Mouse (Mus musculus): ENCODE data around the gene Eefsec.

Eefsec gene

DNA sequence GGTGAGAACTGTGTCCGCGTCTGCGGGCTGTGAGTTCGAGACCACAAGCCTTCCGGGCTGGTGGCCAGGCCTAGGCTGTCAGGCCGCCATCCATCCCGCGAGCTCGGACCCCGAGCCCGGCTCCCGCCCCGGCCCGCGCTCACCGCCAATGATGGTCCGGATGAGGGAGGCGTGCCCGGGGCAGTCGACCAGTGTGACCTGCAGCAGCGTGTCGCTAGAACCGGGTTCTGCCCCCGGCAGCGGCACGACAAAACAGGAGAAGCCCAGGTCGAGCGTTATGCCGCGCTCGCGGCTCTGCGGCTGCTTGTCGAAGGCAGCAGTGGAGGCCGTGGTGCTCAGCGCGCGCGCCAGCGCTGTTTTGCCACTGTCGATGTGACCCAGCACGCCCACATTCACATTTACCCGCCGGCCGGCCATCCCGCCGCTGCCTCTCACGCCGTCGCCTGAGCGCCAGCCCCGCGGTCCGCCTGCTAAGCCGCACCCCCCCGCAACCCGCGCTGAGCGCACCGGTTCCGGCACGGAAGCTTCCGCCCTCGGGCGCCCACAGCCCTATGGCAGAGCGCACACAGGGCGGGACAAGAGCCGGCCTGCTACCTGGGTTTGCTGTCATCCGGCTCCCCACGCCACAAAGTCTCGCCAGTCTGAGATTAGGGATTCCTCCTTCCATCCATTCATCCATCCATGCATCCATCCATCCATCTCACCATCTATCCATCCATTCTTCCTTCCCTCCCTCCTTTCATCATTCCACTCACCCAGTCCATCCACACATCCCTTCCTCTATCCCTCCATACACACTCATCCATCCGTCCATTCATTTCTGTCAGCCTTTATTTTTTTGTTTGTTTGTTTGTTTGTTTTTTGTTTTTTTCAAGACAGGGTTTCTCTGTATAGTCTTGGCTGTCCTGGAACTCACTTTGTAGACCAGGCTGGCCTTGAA, at the start of gene Eefsec:
Gene Eefsec (minus strand): TSS at position 477 of the 940 bp plus-strand sequence.
- peak; percentile 85 for DNase-seq

DNA sequence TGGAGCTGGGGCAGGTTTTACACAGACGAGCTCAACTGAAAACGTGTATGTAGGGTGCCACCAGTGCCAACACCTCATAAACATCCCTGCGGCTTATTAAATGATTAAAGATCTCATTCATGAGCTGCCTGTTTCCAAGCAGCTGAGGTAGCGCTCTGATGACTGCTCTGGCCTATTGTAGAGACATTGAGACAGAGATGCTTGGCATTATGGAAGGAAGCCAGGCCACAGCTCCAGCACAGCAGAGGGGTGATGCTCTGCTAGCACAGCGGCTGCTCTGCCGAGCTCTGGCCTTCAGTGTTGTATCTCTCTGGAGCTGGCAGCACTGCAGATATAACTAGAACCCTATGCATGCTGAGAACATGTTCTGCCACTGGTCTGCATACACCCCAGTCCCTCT, 47.4 kb upstream of the Eefsec start:
- DNase-seq: no peak

DNA sequence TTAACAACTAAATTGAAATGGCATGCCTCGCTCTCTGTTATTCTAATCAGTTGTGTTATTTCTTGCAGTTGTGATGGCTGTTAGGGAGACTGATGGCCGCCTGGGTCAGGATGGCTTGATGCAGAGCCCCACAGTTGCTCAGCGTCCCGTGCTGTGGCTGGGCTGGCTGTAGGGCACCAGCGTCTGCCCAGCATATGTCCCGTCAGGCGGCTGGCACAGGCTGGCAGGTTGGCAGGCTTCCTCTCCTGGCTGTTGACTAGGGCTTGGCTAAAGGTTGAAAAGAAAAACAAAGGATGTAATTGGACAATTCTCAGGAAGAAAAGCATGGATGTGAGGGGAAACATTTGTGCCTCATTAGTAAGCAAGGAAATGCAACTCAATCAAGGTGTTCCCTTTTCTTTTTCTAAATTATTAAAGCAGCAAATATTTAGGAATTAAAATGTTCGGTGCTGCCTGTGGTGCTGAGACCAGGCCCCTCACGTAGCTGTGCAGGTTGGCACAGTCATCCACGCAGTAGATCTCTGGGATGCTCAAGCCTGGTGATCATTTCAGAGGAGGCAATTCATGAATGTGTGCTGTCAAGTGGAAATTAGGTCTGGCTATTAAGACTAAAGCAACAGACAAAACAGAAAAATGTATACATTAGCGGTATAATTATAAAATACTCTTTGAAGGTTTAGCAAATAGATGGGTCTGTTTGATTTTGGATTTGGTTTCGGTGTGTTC, 44.5 kb upstream of the Eefsec start:
- no peak for DNase-seq

DNA sequence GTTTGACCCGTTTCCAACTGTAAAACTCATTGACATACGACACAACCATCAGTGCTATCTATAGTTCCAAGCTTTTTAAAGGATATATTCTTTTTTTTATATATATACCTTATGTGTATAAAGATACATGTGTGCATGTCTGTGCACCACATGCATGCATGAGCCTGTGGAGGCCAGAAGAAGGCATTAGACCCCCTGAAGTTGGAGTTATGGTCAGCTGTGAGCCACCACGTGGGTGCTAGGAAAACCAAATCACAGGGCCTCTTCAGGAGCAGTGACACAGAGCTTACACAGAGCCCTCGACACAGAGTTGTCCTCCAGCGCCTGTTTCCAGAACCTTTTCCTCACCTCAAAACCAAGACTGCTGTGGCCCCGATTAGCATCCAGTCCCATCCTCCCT, 43.5 kb upstream of the Eefsec start:
- DNase-seq: no peak

DNA sequence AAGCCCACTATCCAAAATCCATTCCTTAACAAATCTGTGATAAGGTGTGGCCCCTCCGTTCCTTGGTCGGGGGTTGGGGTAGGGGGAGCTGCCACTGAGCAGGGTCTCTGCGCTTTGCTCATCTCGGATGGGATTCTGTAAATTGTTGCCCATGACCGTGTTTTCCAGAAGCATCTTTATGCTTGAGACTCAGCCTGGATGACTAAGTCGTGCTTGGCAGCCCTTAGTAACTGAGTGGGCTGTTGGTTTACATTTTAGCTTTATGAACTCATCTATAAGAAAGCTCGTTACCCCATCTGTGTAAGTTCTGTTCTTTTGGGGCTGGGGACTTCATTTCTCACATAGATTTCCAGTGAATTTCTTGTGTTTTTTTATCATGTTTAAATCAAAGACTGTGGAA, 42.7 kb upstream of the Eefsec start:
- no peak for DNase-seq

DNA sequence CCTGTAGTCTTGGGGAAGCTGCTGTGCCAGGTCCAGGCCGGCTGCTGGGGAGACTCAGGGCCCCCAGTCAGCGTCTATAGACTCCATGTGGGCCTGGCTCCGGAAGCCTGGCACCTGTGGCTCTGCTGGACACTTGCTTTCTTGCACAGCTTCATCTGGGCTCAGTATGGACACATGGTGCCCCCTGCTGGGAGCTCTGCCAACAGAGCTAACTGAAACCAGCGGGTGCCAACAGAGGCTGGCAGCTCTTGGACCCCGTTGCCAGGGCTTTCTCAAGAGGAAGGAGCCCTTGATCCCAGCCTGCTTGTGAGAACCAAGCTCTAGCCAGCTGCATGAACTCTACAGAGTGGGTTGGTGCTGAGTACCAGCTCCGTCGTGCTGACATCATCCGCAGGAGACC, 40.6 kb upstream of the Eefsec start:
- peak; percentile 81 for DNase-seq

DNA sequence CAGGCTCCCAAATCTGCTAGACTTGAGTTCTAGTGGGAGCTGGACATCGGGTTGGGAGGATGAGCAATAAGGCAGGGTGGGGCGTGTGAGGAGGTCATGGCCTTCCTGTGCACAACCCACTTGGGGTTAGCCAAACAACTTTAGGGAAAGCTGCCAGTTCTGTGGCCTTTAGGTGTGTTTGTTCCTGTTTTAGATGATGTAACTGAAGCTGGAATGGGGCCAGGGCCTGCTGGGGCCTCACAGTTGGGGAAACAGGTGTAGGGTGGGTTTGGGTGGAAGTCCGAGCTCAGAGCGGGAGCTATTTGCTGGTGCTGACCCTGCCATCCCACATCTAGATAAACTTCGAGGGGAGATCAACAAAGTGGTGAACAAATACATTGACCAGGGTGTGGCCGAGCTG, 39.0 kb upstream of the Eefsec start:
- no peak for DNase-seq

DNA sequence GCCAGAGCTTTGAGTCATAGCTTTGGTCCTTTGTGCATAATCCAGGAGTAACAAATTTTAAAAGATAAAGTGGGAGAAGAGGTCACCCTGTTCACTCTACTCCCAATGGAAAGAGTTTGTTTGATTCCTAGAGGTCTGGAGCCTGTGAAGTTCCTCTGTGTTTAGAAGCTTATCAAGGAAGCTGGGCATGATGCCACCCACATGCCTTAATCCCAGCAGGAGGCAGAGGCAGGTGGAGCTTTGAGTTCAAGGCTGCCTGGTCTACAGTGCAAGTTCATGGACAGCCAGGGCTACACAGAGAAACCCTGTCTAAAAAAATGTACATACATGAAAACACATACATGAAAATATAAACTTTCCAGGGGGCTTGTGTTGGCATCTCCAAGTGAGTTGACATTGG, 37.6 kb upstream of the Eefsec start:
- no peak for DNase-seq

DNA sequence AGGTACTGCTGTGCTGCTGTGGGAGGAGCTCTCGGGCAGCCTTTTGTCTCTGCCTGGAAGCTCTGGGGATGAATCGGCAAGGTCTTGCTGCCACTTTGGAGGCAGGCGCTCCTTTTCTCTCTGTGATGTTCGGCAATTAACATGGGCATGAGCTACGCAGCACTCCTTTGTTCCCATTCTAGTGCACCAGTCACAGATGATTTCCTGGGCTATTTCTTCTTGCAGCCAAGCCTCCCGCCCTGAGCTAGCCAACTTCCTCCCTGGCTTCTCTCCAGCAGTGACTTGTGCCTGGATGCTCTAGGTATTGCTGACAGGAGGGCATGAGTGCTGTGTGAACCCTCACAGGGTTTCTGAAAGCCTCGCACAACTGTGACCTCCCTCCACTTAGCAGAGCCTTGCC, 36.8 kb upstream of the Eefsec start:
- no peak for DNase-seq

DNA sequence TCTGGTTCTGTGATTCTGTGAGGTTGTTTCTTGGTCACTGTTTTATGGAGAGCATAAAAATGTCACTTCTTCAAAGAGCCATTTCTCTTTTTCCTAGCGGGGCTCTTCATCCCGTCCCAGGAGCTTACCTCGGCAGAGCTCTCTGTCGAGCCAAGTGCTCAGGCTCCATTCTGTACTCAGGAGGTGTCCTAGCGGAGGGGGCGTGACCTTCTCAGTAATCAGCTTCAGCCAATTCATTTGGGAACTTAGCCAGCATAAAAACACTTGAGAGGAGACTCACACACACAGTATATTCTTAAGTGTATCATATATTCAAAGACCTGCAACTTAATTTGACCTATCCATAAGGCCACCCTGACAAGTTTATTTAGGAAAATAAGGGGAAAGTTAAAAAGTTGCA, 34.1 kb upstream of the Eefsec start:
- no peak for DNase-seq

DNA sequence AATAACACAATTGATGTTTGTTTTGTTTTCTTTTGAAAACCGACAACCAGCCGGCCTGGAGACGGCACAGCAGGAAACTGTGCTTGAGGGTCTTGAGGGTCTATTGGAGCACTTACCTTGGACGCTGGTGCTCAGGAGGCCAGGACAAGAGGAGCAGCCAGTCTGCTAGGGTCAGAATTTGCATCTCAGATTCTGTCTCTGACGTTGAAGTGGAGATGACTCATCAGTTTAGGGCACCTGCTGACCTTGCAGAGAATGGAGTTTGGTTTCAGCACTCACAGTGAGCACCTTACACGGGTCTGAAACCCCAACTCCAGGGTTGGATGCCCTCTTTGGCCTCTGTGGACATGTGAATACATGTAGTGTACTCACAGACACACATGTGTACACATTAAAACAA, 23.5 kb upstream of the Eefsec start:
- DNase-seq: no peak

DNA sequence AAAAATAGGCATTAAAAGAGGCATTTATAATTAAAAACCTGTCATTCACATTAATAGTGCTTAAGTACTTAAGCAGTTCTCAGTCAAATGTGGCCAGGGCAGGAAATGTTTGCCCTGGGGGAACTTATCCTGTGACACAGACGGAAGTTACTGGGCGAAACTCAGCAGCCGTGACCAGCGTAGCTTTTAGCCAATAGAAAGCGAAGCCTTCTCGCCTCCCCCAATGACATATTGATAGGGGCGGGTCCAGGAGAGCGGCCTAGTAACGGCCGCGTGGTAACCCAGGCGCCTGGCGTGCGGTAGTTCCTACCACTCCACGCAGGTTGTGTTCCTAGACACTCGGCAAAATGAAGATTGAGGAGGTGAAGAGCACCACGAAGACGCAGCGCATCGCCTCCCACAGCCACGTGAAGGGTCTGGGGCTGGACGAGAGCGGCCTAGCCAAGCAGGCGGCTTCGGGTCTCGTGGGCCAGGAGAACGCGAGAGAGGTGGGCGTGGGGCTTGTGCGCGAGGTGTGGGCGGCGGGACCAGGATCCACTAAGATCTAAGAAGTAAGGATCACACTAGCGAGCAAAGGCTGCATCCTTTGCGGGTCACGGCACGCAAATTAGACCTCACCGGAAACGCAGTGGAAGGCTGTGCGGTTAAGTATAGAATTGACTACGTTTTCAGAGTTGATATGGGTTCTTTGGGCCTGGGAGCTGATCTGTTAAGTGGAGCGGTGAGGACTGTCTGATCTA, 19.0 kb upstream of the Eefsec start, which contains the start of gene Ruvbl1:
Gene Ruvbl1 (plus strand): TSS at position 229 of the 740 bp plus-strand sequence.
- DNase-seq: peak; percentile 85

DNA sequence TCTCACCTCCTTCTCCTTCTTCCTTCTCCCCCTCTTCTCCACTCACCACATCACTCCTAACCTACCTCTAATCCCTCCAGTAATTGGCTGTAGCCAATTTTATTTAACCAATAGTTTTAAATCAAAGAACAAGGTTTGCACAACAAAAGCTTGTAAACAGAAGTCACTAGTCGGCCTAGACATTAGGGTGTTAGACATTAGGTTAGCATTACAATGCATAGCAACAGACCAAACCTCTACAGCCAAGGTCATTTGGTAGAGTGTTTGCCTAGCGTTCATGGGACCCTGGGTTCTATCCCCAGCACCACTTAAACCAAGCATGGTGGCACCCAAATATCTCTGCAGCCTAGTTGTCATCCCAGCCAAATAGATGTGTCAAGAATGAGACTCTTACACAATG, 8.2 kb upstream of the Eefsec start:
- no peak for DNase-seq

DNA sequence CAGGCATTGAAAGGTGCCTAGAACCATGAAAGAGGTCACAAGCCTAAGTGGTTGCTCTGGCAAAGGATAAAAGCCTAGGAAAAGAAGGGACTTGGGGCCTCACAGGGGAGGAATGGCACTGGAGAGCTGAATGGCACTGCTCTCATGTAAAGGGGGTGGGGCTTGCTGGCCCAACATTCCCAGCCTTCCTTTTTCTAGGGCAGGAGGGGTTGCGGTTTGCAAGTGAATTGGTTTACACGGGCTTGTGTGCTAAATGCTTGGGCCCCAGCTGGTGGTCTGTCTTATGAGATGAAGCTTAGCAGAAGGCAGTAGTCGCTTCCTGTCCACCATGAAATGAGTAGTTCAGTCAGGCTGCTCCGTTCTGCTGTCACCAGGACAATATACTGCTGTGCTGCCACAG, 1.1 kb upstream of the Eefsec start:
- no peak for DNase-seq

DNA sequence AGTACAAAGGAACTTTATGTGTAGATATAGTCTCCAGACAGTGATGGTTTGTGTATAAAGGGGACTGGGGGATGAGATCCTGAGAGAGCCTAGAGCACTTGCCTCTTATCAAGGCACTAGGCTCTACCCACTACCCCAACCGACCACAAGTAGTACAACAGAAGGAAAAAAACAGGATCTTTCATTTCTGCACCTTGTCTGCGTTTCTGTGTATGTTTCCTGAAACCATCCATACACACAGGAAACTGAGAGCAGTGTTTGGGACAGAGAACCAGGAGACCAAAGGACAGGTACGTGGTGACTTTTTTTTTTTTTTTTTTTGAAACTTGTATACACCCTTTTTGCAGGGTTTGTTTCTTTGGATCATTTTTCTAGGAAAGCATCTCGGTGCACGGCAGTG, 678 bp downstream of the Eefsec start:
- DNase-seq: no peak

DNA sequence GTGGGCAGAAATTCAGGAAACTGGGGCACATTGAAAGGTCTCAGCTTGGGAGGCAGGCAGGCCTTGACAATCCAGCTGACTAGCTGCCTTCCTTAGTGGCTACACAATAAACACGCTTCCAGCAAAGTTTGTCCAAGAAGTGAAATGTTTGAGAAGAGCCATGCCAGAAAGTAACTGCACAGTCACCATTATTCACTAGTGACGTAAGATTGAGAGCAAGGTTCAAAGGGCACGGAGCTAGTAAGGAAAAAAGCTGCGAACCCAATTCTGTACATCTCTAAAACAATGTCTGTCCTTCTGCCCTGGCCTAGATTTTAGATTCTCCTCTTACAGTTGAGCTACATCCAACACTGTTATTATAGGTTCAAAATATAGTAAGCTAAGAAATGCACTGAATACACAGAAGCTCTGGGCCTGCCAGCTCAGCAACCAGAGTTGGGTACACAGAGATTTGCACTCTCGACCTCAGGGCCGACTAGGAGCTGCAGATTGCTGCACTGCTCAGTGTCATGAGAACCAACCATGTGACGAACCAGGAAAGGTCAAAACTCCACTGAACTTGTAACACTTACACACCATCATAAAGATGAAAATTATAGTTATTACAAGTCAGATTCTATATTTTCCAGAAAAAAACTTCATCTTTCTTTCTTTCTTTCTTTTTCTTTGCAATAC, 2.1 kb downstream of the Eefsec start:
- no peak for DNase-seq

DNA sequence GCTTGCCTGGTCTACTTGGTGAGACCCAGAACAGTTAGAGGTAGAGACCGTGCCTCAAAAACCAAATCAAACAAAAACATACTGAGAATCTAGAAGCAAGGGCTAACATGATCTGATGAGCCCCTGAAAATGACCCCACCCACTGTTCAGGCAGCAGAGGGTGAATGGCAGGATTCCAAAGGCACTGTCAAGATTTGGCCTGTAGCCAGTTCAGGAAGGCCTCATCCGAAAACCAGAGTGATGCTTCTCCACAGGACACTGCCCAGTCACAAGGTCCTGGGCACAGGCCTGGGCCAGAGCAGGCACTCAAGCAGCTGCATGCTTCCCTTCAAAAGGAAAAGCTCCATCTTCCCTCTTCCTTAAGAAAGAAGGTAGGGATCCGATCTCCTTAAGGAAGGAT, 2.9 kb downstream of the Eefsec start:
- no peak for DNase-seq

DNA sequence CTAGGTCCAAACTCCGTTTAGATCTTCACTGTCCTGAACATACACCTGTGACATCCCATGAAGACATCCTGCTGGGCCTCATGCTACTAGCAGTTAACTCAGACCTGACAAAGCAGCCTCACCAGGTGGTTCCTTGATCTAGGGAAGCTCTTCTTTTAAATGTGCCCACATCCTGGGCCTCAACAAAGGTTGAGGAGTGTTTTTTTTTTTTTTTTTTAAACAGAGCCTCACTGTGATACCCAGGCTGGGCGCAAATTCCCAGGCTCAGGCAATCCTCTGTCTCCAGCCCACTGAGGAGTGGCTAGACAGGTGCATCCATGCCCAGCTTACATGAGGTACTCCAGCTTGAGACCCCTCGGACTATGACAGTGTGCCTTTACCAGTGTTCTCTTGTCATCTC, 3.8 kb downstream of the Eefsec start:
- no peak for DNase-seq

DNA sequence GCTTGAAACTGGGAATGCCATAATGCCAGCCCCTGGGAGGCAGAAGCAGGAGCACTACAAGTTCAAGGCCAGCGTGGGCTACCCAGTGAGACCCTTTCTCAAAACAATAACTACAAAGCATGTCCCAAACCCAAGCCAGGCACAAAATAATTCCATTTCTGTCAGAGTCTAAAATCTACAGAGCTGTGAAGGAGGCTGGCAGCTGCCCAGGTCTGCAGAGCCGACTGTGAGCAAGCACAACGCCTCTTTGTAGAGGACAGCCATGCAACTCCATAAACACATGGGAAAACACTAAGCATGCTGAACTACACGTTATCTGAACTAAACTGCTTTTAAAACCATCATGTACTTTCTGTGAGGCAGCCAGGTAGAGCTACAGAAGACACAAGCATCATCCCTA, 7.3 kb downstream of the Eefsec start:
- peak; percentile 65 for DNase-seq

DNA sequence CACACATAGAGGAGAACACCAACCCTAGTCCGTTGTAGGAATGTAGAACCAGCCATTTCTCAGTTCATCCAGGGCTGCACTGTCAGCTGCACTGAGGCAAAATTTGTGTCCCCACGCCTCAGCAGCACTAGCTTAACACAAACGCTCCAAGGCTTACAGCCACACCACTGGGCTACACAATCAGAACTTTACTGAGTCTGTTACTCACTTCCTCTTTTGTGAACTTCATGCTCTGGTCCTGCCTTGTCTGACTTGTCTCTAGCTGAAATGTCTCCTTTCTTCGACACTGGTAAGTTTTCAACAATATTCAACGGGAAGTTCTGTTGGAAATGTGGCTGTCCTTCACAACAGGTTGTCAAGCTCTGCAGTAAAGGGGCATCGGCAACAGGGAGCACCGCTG, 10.7 kb downstream of the Eefsec start:
- no peak for DNase-seq

DNA sequence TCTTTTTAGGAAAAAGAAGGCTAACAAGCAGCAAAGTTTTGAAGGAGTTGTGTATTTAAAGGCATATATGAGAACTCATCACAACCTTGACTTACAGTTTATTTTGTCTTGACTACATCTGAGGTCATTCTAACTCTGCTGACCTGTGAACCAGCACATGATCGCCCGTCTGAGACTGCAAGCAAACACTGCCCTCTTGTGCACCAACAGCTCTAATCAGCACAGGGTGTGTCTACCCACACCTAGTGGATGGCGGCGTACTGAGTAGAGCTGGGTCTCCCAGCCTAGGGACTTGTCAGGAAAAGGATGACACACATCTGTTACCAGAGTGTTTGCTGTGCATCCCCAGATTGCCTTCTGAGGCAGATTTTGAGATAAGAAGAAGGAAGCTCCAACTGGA, 15.1 kb downstream of the Eefsec start:
- DNase-seq: no peak

DNA sequence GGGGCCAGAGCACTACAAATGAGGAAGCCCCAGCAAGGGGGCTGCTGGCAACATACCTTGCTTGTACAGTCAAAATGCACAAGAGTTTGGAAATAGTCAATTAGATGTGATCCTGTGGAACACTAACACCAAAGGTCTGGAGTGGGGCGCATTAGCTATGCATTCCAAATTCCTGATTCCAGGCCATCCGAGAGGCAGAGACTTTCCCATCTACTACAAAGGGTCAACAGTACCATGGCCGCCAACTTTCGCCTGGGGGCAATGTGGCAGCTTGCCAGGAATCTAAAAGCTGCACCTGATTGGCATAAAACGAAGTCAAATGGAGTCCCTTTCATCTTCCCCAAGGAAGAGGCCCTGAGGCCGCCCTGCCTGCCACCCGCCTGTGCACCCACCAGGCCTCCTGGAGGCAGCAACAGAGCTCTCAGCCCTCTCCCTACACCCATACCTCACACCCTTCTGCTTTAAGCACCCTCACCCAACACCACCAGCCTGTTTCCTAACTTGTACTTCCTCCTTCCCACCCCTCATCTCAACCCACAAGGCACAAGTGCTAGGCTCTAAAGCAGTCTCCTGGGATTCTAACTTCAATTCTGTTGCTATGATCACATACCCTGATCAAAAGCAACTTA, 30.1 kb downstream of the Eefsec start:
- DNase-seq: no peak
